Mouse (Mus musculus) forebrain, embryonic 14.5 days (tissue): ENCODE results near the gene Slc44a3. TPM values are rescaled to one million over a fixed set of nuclear protein-coding genes. Genes with fewer than 3 reads are reported as not detected.

ENCODE experiments used
- ATAC-seq: fragments of 200-750 bp; cut with Nextera tagmentation; 2 replicates; pipeline ENCODE4 v1.8.0; 2017; ENCODE audit warnings: mild to moderate bottlenecking, moderate library complexity
- DNase-seq: peaks from one replicate; pipeline ENCODE4 v3.0.0-alpha.2; 2015; ENCODE audit warnings: low spot score
- H3K27ac ChIP-seq: fragments of 300-500 bp; sonication (generic); 2 replicates; pipeline ENCODE4 v1.5.1; 2014; ENCODE audit warnings: low read depth, mild to moderate bottlenecking, control low read depth, low read length, moderate library complexity
- H3K27me3 ChIP-seq: fragments of 300-500 bp; sonication (generic); replicated peaks from 2 replicates; pipeline ENCODE4 v1.6.1; 2014; ENCODE audit warnings: low read length, control low read depth, mixed read lengths; ENCODE audit not compliant: control insufficient read depth, insufficient read depth
- H3K36me3 ChIP-seq: fragments of 300-500 bp; sonication (generic); 2 replicates; pipeline ENCODE4 v1.6.1; 2014; ENCODE audit warnings: low read length, control low read depth; ENCODE audit not compliant: control insufficient read depth, insufficient read depth
- H3K4me1 ChIP-seq: fragments of 300-500 bp; sonication (generic); 2 replicates; pipeline ENCODE4 v1.6.1; 2014; ENCODE audit warnings: antibody characterized with exemption, low read length, control low read depth; ENCODE audit not compliant: control insufficient read depth, insufficient read depth
- H3K4me2 ChIP-seq: fragments of 300-500 bp; sonication (generic); 2 replicates; pipeline ENCODE4 v1.6.1; 2014; ENCODE audit warnings: mild to moderate bottlenecking, control low read depth, low read length
- H3K4me3 ChIP-seq: fragments of 300-500 bp; sonication (generic); 2 replicates; pipeline ENCODE4 v1.5.1; 2014; ENCODE audit warnings: low read depth, low read length, control low read depth
- H3K9ac ChIP-seq: fragments of 300-500 bp; sonication (generic); 2 replicates; pipeline ENCODE4 v1.6.1; 2014; ENCODE audit warnings: mild to moderate bottlenecking, low read length, control low read depth, moderate library complexity
- H3K9me3 ChIP-seq: fragments of 300-500 bp; sonication (generic); replicated peaks from 2 replicates; pipeline ENCODE4 v1.6.1; 2016; ENCODE audit warnings: low read length, control low read depth, mixed read lengths; ENCODE audit not compliant: control insufficient read depth
- WGBS: fragments of 180-500 bp; shearing (Covaris S2); extraction: QIAGEN DNeasy Blood & Tissue Kit; methylation state at CpG from one replicate; pipeline ENCODE4 v1.1.7; 2014; 5-methylcytosine and 5-hydroxymethylcytosine counted together
- polyA plus RNA-seq: library from polyadenylated mRNA; unstranded; fragments of >200 nt; fragmentation: Nextera tagmentation; extraction: Ambion mirVana; gene quantifications from 2 replicates; pipeline ENCODE4 v1.2.1, GENCODE M21; 2014

Gene Slc44a3
- polyA plus RNA-seq, 1 experiment from 2014 or later = 0.42 TPM

- 80% methylated on average over 15 of the region's 15 CpGs for WGBS
- ATAC-seq = no peak
These were observed 27.4 kb upstream of the Slc44a3 start for GRCm38 (mm10) chr3:121559406-121560114.

GRCm38 (mm10) chr3:121558861-121559260, 26.7 kb upstream of the Slc44a3 start:
- Histone ChIP-seq H3K4me3 (no peak overlapping the region), H3K27ac (no peak overlapping the region), H3K9me3 (no peaks in the 10 kb centered on the region), H3K4me1 (no peaks in the 10 kb centered on the region), H3K36me3 (no peaks in the 10 kb centered on the region), H3K9ac (no peak overlapping the region), H3K4me2 (no peak overlapping the region), H3K27me3 (no peaks in the 10 kb centered on the region)
- DNase-seq (no peak), ATAC-seq (no peak)
- 81% methylated on average over 8 of the region's 8 CpGs for whole genome bisulfite sequencing

More at GRCm38 (mm10) chr3:121559406-121560114, 27.4 kb upstream of the Slc44a3 start:
- Histone ChIP-seq H3K9me3 (no peaks in the 10 kb centered on the region), H3K27me3 (no peaks in the 10 kb centered on the region), H3K4me2 (no peak overlapping the region), H3K27ac (no peak overlapping the region), H3K9ac (no peak overlapping the region), H3K36me3 (no peaks in the 10 kb centered on the region), H3K4me1 (no peaks in the 10 kb centered on the region), H3K4me3 (no peak overlapping the region)
- no peak for DNase-seq

DNA sequence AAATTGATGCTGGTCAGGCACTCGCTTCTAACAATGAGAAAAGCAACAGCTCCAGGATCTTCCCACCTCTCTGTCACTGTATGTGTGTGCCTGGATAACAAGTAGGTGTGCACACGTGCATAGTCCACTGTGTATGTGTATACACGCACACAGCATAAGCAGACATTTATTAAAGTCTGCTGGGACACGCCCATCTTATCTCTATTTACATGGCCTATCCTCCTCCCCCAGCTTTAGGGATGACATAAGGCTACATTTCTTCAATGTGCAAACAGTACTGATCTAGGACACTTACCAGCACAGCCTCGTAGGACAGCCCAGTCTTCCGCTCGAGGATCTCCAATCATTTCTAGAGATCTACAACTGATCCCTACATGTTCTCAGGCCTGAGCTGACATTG, 24.1 kb upstream of the Slc44a3 start:
- Histone ChIP-seq H3K36me3 (no peaks in the 10 kb centered on the region), H3K9ac (no peak overlapping the region), H3K4me3 (no peak overlapping the region), H3K27me3 (no peaks in the 10 kb centered on the region), H3K4me2 (no peak overlapping the region), H3K9me3 (no peaks in the 10 kb centered on the region), H3K4me1 (no peaks in the 10 kb centered on the region), H3K27ac (no peak overlapping the region)
- DNase-seq (no peak), ATAC-seq (no peak)
- WGBS = 86% methylated on average over 7 of the region's 7 CpGs

GRCm38 (mm10) chr3:121553294-121553693, 21.1 kb upstream of the Slc44a3 start:
- H3K9me3 ChIP-seq = no peaks in the 10 kb centered on the region
- H3K4me2 ChIP-seq = no peak overlapping the region
- DNase-seq = no peak
- H3K27me3 ChIP-seq = no peaks in the 10 kb centered on the region
- WGBS = 85% methylated on average over 14 of the region's 14 CpGs
- H3K4me1 ChIP-seq = no peaks in the 10 kb centered on the region
- no peak overlapping the region for H3K4me3 ChIP-seq
- H3K27ac ChIP-seq = no peak overlapping the region
- no peak for ATAC-seq
- H3K36me3 ChIP-seq = no peaks in the 10 kb centered on the region
- no peak overlapping the region for H3K9ac ChIP-seq

DNA sequence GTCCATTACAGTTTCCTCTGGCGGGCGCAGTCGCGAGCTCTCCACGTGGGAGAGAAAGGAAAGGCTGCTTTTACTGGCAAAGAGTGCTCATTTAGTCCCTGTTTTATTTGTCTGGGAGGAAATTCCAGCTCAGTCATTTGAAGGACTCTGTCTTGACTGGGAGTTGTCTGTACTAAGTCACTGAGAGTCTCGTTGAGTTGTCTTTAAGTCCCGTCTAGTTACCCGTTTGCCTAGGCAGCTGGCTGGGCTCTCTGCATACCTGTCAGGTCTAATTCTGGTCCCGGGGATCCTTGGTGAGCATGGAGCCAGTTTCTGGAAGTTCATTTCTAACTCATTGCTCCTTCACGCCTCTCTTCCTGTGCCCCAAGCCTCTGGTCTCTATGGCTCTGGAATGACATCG, 20.5 kb upstream of the Slc44a3 start:
- Histone ChIP-seq H3K4me1 (no peaks in the 10 kb centered on the region), H3K9ac (no peak overlapping the region), H3K4me2 (no peak overlapping the region), H3K27ac (no peak overlapping the region), H3K36me3 (no peaks in the 10 kb centered on the region), H3K9me3 (no peaks in the 10 kb centered on the region), H3K27me3 (no peaks in the 10 kb centered on the region), H3K4me3 (no peak overlapping the region)
- ATAC-seq = no peak
- DNase-seq = no peak
- WGBS = 82% methylated on average over 11 of the region's 11 CpGs

DNA sequence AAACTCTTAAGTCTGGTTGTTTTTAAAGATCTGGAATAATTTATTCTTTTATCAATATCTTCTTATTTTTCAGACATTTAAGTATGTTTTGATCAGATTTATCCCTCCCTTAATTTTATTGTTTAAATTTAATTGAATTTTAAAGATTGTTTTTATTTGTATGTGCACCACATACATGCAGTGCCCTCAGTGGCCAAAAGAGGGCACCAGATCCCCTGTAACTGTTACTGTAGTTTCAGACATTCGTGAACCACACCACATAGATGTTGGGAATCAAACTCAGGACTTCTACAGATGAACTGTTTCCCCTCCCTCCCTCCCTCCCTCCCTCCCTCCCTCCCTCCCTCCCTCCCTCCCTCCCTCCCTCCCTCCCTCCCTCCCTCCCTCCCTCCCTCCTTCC, 18.2 kb upstream of the Slc44a3 start:
- H3K9ac ChIP-seq = no peak overlapping the region
- no peaks in the 10 kb centered on the region for H3K27me3 ChIP-seq
- H3K27ac ChIP-seq = no peak overlapping the region
- H3K4me1 ChIP-seq = no peaks in the 10 kb centered on the region
- peak; percentile 72 for DNase-seq
- whole genome bisulfite sequencing = 14% methylated on average over 1 of the region's 1 CpGs
- H3K36me3 ChIP-seq = no peaks in the 10 kb centered on the region
- no peak for ATAC-seq
- H3K4me2 ChIP-seq = no peak overlapping the region
- H3K4me3 ChIP-seq = no peak overlapping the region
- no peaks in the 10 kb centered on the region for H3K9me3 ChIP-seq

DNA sequence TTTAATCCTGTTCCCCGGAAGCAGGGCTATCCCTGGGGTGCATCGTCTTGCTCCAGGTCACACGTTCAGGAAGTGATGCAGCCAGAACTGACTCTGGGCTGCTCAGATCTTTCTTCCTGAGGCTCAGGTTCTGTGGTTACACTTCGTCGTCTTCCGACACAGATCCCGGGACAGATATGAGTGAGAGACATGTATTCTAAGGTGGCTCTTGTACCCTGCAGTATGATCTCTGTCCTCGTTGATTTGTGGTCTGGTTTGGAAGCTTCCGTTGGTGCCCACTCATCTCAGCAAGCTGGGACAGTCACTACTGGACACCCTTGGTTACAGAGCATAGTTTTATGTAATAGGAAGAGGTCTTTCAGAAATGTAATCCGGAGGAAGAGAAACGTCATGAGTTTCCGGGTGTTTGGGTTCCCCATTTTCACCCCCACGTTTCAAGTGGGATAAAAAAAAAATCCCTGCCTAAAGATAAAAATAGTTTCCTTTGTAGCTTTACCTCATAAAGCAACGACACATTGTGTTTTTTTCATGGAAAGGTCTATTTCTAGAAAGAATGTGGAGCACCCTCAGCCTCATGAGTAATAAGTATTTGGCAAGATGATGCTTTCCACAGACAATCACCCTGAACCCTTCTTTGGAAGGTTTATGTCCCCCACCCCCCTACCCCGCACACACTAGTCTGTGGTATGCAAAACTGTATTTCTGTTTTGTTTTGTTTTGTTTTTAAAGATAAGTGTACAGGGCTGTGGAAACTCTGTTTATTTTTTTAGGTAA, 15.8 kb upstream of the Slc44a3 start:
- no peak for DNase-seq
- 73% methylated on average over 15 of the region's 15 CpGs for WGBS
- Histone ChIP-seq H3K36me3 (no peaks in the 10 kb centered on the region), H3K9me3 (no peaks in the 10 kb centered on the region), H3K4me1 (no peaks in the 10 kb centered on the region), H3K4me3 (no peak overlapping the region), H3K4me2 (no peak overlapping the region), H3K9ac (no peak overlapping the region), H3K27ac (no peak overlapping the region), H3K27me3 (no peaks in the 10 kb centered on the region)
- no peak for ATAC-seq

DNA sequence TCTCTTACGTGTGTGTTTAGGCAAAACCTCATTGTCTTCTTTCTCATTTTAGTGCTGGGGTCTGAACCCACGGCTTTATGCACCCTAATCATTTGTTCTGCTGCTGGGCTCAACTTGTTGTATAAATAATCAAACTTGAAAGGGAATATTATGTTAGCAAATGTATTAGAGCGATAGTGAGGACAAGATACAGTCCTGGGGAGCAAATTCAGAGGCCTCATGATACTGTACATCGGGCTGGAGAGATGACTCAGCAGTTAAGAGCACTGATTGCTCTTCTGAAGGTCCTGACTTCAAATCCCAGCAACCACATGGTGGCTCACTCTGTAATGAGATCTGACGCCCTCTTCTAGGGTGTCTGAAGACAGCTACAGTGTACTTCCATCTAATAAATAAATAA, 8.4 kb upstream of the Slc44a3 start:
- 66% methylated on average over 5 of the region's 5 CpGs for WGBS
- H3K36me3 ChIP-seq = no peaks in the 10 kb centered on the region
- no peak for DNase-seq
- H3K27me3 ChIP-seq = no peaks in the 10 kb centered on the region
- H3K27ac ChIP-seq = no peak overlapping the region
- H3K9ac ChIP-seq = no peak overlapping the region
- H3K4me2 ChIP-seq = no peak overlapping the region
- H3K9me3 ChIP-seq = no peaks in the 10 kb centered on the region
- no peak for ATAC-seq
- H3K4me1 ChIP-seq = no peaks in the 10 kb centered on the region
- H3K4me3 ChIP-seq = no peak overlapping the region

DNA sequence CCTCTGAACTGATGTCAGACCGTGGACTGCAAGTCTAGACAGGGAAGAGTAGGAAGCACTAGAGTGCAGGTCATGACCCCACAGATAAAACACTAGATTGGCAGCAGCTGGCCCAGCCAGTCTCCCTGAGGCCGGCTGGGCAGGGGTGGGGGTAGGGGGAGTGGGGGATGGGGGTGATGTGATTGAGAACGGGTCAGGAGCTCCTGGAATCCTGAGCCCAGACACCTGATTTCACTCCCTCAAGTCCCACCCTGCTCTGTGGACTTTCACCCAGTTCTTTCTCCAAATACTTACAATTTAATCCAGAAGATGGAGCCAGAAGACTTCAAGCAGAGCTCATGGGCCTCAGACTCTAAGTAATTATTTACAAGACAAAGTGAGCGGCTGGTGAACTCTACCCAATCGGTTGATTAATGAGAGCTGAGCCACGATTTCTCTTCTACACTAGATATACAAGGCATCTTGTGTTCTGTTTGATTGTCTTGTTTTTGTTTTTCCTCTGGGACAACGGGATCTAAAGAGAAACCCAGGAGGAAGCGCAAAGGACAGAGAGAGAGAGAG, 7.7 kb upstream of the Slc44a3 start:
- DNase-seq (peak; percentile 75), ATAC-seq (peak; percentile 40; the same call in 1 of the 2 replicates)
- no peak overlapping the region for H3K4me2 ChIP-seq
- no peak overlapping the region for H3K4me3 ChIP-seq
- H3K36me3 ChIP-seq = no peaks in the 10 kb centered on the region
- H3K9me3 ChIP-seq = no peaks in the 10 kb centered on the region
- no peak overlapping the region for H3K27ac ChIP-seq
- no peaks in the 10 kb centered on the region for H3K27me3 ChIP-seq
- H3K4me1 ChIP-seq = no peaks in the 10 kb centered on the region
- no peak overlapping the region for H3K9ac ChIP-seq
- WGBS = 12% methylated on average over 8 of the region's 8 CpGs
